Comparison of ENCODE assay signal across 10 mouse cellular contexts in genomic region chr17:51461248-51461647, GRCm38 (mm10).
DNase-seq lines count a peak whose midpoint lies in the region; ATAC-seq and TF ChIP-seq lines count a peak whose summit lies in the region.
"Had no signal": no experiment of that assay in that cellular context is flagged by ENCODE, and none has a peak within 500 bp of the region (broad histone marks: within the 10 kb centered on the region; RNA-seq: fewer than 3 reads in every experiment).

No protein-coding gene starts in this region.

- no peak for DNase-seq in heart, postnatal 10 days
- no peak for DNase-seq in stomach, postnatal 0 days (ENCODE audit: low spot score)
- peak; percentile 28 for DNase-seq in hindbrain, postnatal 0 days (ENCODE audit: low spot score)
- no peak for DNase-seq in thymus, adult 2 months
- no peak for DNase-seq in urinary bladder, postnatal 25 days (ENCODE audit: low spot score)
- DNase-seq: kidney, adult 18-20 months had no signal

- peak overlapping the region; percentile 24; the same call in 1 of the 2 replicates for H3K4me3 ChIP-seq in heart, embryonic 15.5 days
- no peak overlapping the region for H3K4me3 ChIP-seq in stomach, embryonic 15.5 days (replicated peaks)
- no peak overlapping the region for H3K4me3 ChIP-seq in stomach, postnatal 0 days (ENCODE audit: low read depth, low read length)
- H3K4me3 ChIP-seq in hindbrain, postnatal 0 days (ENCODE audit: low read length) = peak overlapping the region; percentile 27
- no peak overlapping the region for H3K4me3 ChIP-seq in thymus, adult 2 months (ENCODE audit: control insufficient read depth, insufficient read depth, low read length)
- H3K4me3 ChIP-seq: erythroblast, embryonic 14.5 days had no signal

- H3K9ac ChIP-seq in heart, embryonic 15.5 days = no peak overlapping the region
- H3K9ac ChIP-seq in stomach, embryonic 15.5 days = no peak overlapping the region
- no peak overlapping the region for H3K9ac ChIP-seq in stomach, postnatal 0 days (ENCODE audit: low read length)
- H3K9ac ChIP-seq in hindbrain, postnatal 0 days (replicated peaks; ENCODE audit: low read length) = no peak overlapping the region

- no peak for TF ChIP-seq EP300 in stomach, postnatal 0 days (optimal IDR thresholded peaks at IDR 0.05)

- no peaks in the 10 kb centered on the region for H3K9me3 ChIP-seq in heart, embryonic 15.5 days (replicated peaks)
- H3K9me3 ChIP-seq in stomach, embryonic 15.5 days = no peaks in the 10 kb centered on the region
- no peaks in the 10 kb centered on the region for H3K9me3 ChIP-seq in stomach, postnatal 0 days (ENCODE audit: control insufficient read depth, low read length)
- H3K9me3 ChIP-seq in hindbrain, postnatal 0 days (ENCODE audit: low read length) = no peaks in the 10 kb centered on the region

- TF ChIP-seq POLR2A in thymus, adult 2 months (IDR thresholded peaks at IDR 0.05; ENCODE audit: control insufficient read depth, extremely low read depth, insufficient read depth, low read length, poor library complexity) = no peak

- TF ChIP-seq CTCF in stomach, postnatal 0 days (IDR thresholded peaks at IDR 0.05; ENCODE audit: low read depth) = no peak
- no peak for TF ChIP-seq CTCF in hindbrain, postnatal 0 days (IDR thresholded peaks at IDR 0.05; ENCODE audit: low read depth)
- TF ChIP-seq CTCF in thymus, adult 2 months (IDR thresholded peaks at IDR 0.05; ENCODE audit: borderline replicate concordance, control insufficient read depth, extremely low read depth, insufficient read depth, low read length, poor library complexity) = no peak

- no peak overlapping the region for H3K27ac ChIP-seq in heart, embryonic 15.5 days
- no peak overlapping the region for H3K27ac ChIP-seq in stomach, embryonic 15.5 days
- no peak overlapping the region for H3K27ac ChIP-seq in stomach, postnatal 0 days (replicated peaks)
- no peak overlapping the region for H3K27ac ChIP-seq in hindbrain, postnatal 0 days
- no peak overlapping the region for H3K27ac ChIP-seq in thymus, adult 2 months (ENCODE audit: control insufficient read depth, insufficient read depth, low read length)

- 62% methylated on average over 14 of the region's 14 CpGs for WGBS in heart, embryonic 15.5 days
- WGBS in stomach, embryonic 15.5 days = 59% methylated on average over 14 of the region's 14 CpGs
- WGBS in stomach, postnatal 0 days = 55% methylated on average over 14 of the region's 14 CpGs
- WGBS in hindbrain, postnatal 0 days = 31% methylated on average over 14 of the region's 14 CpGs
- 93% methylated on average over 14 of the region's 14 CpGs for WGBS in thymus, adult 2 months

- no peaks in the 10 kb centered on the region for H3K4me1 ChIP-seq in heart, embryonic 15.5 days (replicated peaks)
- H3K4me1 ChIP-seq in stomach, embryonic 15.5 days = no peaks in the 10 kb centered on the region
- H3K4me1 ChIP-seq in stomach, postnatal 0 days (replicated peaks; ENCODE audit: control insufficient read depth, insufficient read depth) = no peaks in the 10 kb centered on the region
- H3K4me1 ChIP-seq in hindbrain, postnatal 0 days (ENCODE audit: insufficient read depth, low read length) = no peaks in the 10 kb centered on the region
- no peaks in the 10 kb centered on the region for H3K4me1 ChIP-seq in thymus, adult 2 months (replicated peaks; ENCODE audit: control insufficient read depth, insufficient read depth, low read length)

- no peaks in the 10 kb centered on the region for H3K36me3 ChIP-seq in heart, embryonic 15.5 days
- H3K36me3 ChIP-seq in stomach, embryonic 15.5 days = no peaks in the 10 kb centered on the region
- no peaks in the 10 kb centered on the region for H3K36me3 ChIP-seq in stomach, postnatal 0 days (ENCODE audit: control insufficient read depth, insufficient read depth, low read length)
- H3K36me3 ChIP-seq in hindbrain, postnatal 0 days (ENCODE audit: insufficient read depth, low read length) = no peaks in the 10 kb centered on the region
- H3K36me3 ChIP-seq in thymus, adult 2 months (ENCODE audit: control insufficient read depth, insufficient read depth, low read length) = no peaks in the 10 kb centered on the region

- intact Hi-C loops in heart, postnatal 10 days (cut with DNase I) = no loop called here

- ATAC-seq in heart, embryonic 15.5 days (replicated peaks; ENCODE audit: insufficient number of reproducible peaks, insufficient read depth, low FRiP score, low read depth) = no peak
- ATAC-seq in stomach, embryonic 15.5 days (ENCODE audit: insufficient read depth, low FRiP score, low read depth) = no peak
- no peak for ATAC-seq in stomach, postnatal 0 days (ENCODE audit: low FRiP score, low TSS enrichment)
- ATAC-seq in hindbrain, postnatal 0 days = no peak
- ATAC-seq in monocyte, adult 5-6 weeks (replicated peaks; ENCODE audit: insufficient number of reproducible peaks, low FRiP score, low TSS enrichment, poor library complexity, severe bottlenecking) = no peak

- peak overlapping the region; percentile 36 for H3K4me2 ChIP-seq in heart, embryonic 15.5 days
- 0 out of 2 replicates have a peak overlapping the region, but pooled peaks have one; percentile 29 for H3K4me2 ChIP-seq in stomach, embryonic 15.5 days
- H3K4me2 ChIP-seq in stomach, postnatal 0 days (replicated peaks; ENCODE audit: low read depth) = no peak overlapping the region
- H3K4me2 ChIP-seq in hindbrain, postnatal 0 days (ENCODE audit: low read depth, low read length) = peak overlapping the region; percentile 56

- H3K27me3 ChIP-seq in heart, embryonic 15.5 days = no peaks in the 10 kb centered on the region
- no peaks in the 10 kb centered on the region for H3K27me3 ChIP-seq in stomach, embryonic 15.5 days (replicated peaks)
- H3K27me3 ChIP-seq in stomach, postnatal 0 days (ENCODE audit: control insufficient read depth, insufficient read depth, low read length) = no peaks in the 10 kb centered on the region
- H3K27me3 ChIP-seq in hindbrain, postnatal 0 days (ENCODE audit: insufficient read depth, low read length) = no peaks in the 10 kb centered on the region
- no peaks in the 10 kb centered on the region for H3K27me3 ChIP-seq in thymus, adult 2 months (ENCODE audit: control insufficient read depth, insufficient read depth, low read length)

Comparison
In these comparisons a context has a peak if more than half of its experiments do, and no peak if none do; other contexts are left out.
1. H3K4me3 ChIP-seq: peak in heart, embryonic 15.5 days (single experiment) and hindbrain, postnatal 0 days (single experiment); none in stomach, embryonic 15.5 days (single experiment), stomach, postnatal 0 days (single experiment) and thymus, adult 2 months (single experiment).